Mouse (Mus musculus) lung, embryonic 14.5 days (tissue): ENCODE measurements around the gene Bin2. TPM values are rescaled to one million over a fixed set of nuclear protein-coding genes. Genes with fewer than 3 reads are reported as not detected.

Experiments
- ATAC-seq: fragments of 200-750 bp; cut with Nextera tagmentation; 2 replicates; pipeline ENCODE4 v1.8.0; 2017; ENCODE audit warnings: mild to moderate bottlenecking, moderate TSS enrichment, moderate library complexity; ENCODE audit not compliant: insufficient read depth
- DNase-seq: peaks from one replicate; pipeline ENCODE4 v3.0.0-alpha.2; 2015
- H3K27ac ChIP-seq: fragments of 300-500 bp; sonication (generic); 2 replicates; pipeline ENCODE4 v1.5.1; 2014; ENCODE audit warnings: low read depth, mild to moderate bottlenecking, moderate library complexity
- H3K27me3 ChIP-seq: fragments of 300-500 bp; sonication (generic); 2 replicates; pipeline ENCODE4 v1.6.1; 2014; ENCODE audit warnings: low read length, control low read depth; ENCODE audit not compliant: insufficient read depth
- H3K36me3 ChIP-seq: fragments of 300-500 bp; sonication (generic); 2 replicates; pipeline ENCODE4 v1.6.1; 2014; ENCODE audit warnings: control low read depth; ENCODE audit not compliant: insufficient read depth
- H3K4me1 ChIP-seq: fragments of 300-500 bp; sonication (generic); 2 replicates; pipeline ENCODE4 v1.6.1; 2014; ENCODE audit warnings: antibody characterized with exemption, control low read depth; ENCODE audit not compliant: insufficient read depth
- H3K4me2 ChIP-seq: fragments of 300-500 bp; sonication (generic); 2 replicates; pipeline ENCODE4 v1.6.1; 2014; ENCODE audit warnings: mild to moderate bottlenecking
- H3K4me3 ChIP-seq: fragments of 300-500 bp; sonication (generic); 2 replicates; pipeline ENCODE4 v1.5.1; 2014; ENCODE audit warnings: low read depth, low read length
- H3K9ac ChIP-seq: fragments of 300-500 bp; sonication (generic); 2 replicates; pipeline ENCODE4 v1.6.1; 2014
- H3K9me3 ChIP-seq: fragments of 300-500 bp; sonication (generic); 2 replicates; pipeline ENCODE4 v1.6.1; 2016; ENCODE audit warnings: low read depth, low read length, control low read depth
- CTCF ChIP-seq: IDR thresholded peaks from 2 replicates; pipeline ENCODE4 v1.5.1; 2016; ENCODE audit warnings: antibody characterized with exemption, low read depth
- WGBS: fragments of 180-500 bp; shearing (Covaris S2); extraction: QIAGEN DNeasy Blood & Tissue Kit; methylation state at CpG from one replicate; pipeline ENCODE4 v1.1.7; 2014; 5-methylcytosine and 5-hydroxymethylcytosine counted together
- polyA plus RNA-seq: library from polyadenylated mRNA; unstranded; fragments of >200 nt; fragmentation: Nextera tagmentation; extraction: Ambion mirVana; gene quantifications from 2 replicates; pipeline ENCODE4 v1.2.1, GENCODE M21; 2014

Bin2 gene
- polyA plus RNA-seq, 1 experiment from 2014 or later = 4.8 TPM

DNA sequence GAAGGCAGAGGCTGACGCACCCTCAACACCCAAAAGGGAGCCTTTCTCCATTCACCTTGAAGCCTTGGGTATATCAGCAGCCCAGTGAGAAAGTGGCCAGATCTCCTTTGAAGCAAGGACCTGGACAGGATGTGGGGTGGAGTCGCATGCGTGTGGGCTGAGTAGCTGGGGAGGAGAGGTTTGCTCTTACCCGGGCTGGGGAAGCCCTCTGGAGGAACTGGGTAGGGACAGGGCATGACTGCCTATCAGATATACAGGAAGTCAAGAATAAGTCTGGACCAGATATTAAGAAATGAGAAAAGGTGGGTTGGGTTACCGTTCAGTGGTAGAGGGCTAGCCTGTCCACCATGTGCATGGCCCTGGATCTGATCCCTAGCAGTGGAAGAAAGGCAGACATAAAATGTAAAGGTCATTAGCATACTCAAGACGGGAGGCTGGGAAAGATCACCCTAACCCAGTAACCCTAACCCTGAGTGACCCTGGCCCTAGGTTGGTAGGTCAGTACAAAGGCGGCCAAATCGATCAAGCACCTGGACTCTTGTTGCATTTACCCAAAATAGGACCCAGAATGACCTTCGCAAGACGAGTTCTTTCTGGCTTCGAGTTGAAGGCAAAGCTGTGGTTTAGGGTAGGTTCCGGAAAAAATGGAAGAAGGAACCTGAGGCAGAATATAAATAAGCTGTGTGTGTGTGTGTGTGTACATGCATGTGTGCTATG lies 37.7 kb downstream of the Bin2 start:
- H3K9me3 ChIP-seq = no peaks in the 10 kb centered on the region
- no peak overlapping the region for H3K9ac ChIP-seq
- TF ChIP-seq CTCF = no peak
- no peak overlapping the region for H3K4me2 ChIP-seq
- 75% methylated on average over 12 of the region's 12 CpGs for WGBS
- no peak overlapping the region for H3K27ac ChIP-seq
- no peak for ATAC-seq
- H3K4me3 ChIP-seq = no peak overlapping the region
- no peak for DNase-seq
- H3K4me1 ChIP-seq = no peaks in the 10 kb centered on the region
- H3K36me3 ChIP-seq = no peaks in the 10 kb centered on the region
- H3K27me3 ChIP-seq = peaks cover 25% of the 10 kb centered on the region

DNA sequence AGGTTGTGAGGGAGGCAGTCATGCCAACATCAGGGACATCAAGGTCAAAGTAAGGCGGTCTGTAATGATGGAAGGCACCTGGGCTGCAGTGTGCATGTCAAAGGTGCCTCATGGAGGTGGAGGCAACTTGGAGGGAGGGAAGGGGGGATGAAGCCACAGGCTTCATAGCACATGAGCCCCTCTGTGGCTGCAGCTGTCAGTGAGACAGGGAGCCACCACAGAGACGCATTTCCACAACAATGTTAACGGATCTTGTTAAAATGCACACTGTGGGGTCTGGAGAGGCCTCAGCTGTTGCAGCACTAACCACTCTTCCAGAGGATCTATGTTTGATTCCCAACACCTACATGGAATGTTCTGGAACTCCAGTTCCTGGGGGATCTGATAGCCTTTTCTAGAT lies 39.2 kb downstream of the Bin2 start:
- no peak for TF ChIP-seq CTCF
- H3K9me3 ChIP-seq = no peaks in the 10 kb centered on the region
- WGBS = 65% methylated on average over 3 of the region's 3 CpGs
- H3K9ac ChIP-seq = no peak overlapping the region
- ATAC-seq (no peak), DNase-seq (no peak)
- H3K27ac ChIP-seq = no peak overlapping the region
- H3K27me3 ChIP-seq = peaks cover 10% of the 10 kb centered on the region
- no peak overlapping the region for H3K4me3 ChIP-seq
- no peak overlapping the region for H3K4me2 ChIP-seq
- H3K4me1 ChIP-seq = no peaks in the 10 kb centered on the region
- H3K36me3 ChIP-seq = no peaks in the 10 kb centered on the region

DNA sequence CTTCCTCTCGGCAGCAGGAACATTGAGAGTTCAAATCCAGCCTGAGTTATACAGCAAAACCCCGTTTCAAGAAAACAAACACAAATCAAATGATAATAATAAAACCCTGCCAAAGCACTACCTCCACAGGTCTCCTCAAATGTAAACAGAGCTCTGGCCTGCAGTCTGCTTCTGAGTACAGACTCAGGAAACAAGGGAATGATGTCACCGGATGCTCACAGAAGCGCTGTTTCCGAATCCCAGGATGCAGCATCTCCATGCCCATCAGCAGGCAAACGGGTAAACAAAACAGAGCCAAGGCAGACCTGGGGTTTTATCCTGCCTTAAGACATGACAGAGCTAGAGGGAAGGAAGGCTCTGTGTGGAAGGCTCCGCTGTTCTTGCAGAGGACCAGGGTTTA lies 40.6 kb downstream of the Bin2 start:
- WGBS = 43% methylated on average over 7 of the region's 7 CpGs
- H3K4me1 ChIP-seq = no peaks in the 10 kb centered on the region
- no peak overlapping the region for H3K27ac ChIP-seq
- no peaks in the 10 kb centered on the region for H3K9me3 ChIP-seq
- peak; percentile 68 for DNase-seq
- no peaks in the 10 kb centered on the region for H3K27me3 ChIP-seq
- no peak overlapping the region for H3K4me2 ChIP-seq
- ATAC-seq = no peak
- no peak overlapping the region for H3K9ac ChIP-seq
- no peak for TF ChIP-seq CTCF
- H3K36me3 ChIP-seq = no peaks in the 10 kb centered on the region
- no peak overlapping the region for H3K4me3 ChIP-seq

DNA sequence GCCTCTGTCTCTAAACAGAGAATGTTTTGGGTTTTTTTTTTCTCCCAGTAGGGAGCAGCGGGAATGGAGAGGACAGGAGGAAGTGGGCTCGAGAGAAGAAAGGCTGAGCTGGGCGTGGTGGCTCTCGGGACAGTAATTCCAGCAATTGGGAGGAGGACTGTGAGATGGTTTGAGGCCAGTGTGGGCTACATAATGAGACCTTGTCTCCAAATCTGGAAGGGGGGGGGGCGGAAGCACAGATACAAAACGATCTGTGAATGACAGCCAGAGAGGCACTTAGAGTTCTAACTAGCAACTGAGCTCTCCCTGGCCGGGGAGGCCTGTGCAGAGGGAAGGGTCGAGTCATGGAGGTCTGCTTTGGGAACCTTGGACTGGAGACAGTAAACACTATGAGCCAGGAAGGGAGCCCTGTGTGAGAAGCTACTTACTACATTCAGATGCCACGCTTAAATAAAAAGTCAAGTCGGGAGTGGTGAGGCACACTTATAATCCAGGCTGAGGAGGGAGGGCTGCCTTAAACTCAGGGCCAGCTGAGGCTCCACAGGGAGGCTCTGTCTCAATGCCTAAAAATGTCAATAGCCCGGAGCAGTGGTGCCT lies 41.5 kb downstream of the Bin2 start:
- Histone ChIP-seq H3K27ac (peak overlapping the region; percentile 21; the same call in 1 of the 2 replicates), H3K4me1 (no peaks in the 10 kb centered on the region), H3K4me2 (peak overlapping the region; percentile 8; the same call in 1 of the 2 replicates), H3K9me3 (no peaks in the 10 kb centered on the region), H3K4me3 (no peak overlapping the region), H3K36me3 (no peaks in the 10 kb centered on the region), H3K27me3 (no peaks in the 10 kb centered on the region), H3K9ac (no peak overlapping the region)
- peak; percentile 27 for DNase-seq
- WGBS = 8% methylated on average over 11 of the region's 11 CpGs
- no peak for ATAC-seq
- no peak for TF ChIP-seq CTCF

DNA sequence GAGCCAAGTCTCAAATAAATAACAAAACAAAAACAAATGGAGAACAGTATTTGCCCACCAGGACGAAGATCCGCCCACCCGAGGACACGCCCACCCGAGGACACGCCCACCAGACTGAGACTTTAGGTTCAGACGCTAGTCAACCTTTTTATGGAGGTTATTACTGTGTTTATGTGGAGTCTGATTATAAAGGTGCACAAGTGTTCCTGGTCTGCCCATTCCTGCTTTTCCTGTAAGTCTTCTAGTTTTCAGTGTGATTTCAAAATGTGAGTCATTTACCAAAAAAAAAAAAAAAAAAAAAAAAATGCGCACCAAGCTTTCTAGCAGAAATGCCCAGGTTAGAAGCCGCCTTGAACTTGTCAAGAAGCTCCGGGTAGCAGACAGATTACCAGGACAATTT lies 42.1 kb downstream of the Bin2 start:
- Histone ChIP-seq H3K36me3 (no peaks in the 10 kb centered on the region), H3K4me1 (no peaks in the 10 kb centered on the region), H3K27ac (no peak overlapping the region), H3K4me2 (no peak overlapping the region), H3K27me3 (no peaks in the 10 kb centered on the region), H3K9me3 (no peaks in the 10 kb centered on the region), H3K9ac (no peak overlapping the region), H3K4me3 (no peak overlapping the region)
- DNase-seq (no peak), ATAC-seq (no peak)
- 23% methylated on average over 10 of the region's 10 CpGs for WGBS
- TF ChIP-seq CTCF = no peak

DNA sequence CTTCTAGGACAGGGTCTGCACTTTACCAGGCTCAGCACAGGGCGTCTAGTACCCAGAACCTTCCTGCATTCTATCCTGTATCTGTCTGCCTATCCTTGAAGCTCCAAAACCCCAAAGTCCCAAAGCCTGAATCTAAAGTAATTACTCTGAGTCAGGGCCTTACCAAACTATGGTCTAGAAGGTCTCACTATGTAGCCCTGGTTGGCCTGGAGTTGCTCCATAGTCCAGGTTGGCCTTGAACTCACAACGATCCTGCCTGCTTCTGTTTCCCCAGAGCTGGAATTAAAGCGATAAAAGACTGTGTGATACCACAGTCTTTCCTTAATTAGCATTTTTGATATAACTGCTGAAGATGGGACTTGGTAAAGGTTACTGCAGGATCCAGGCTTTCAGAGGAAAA lies 44.9 kb downstream of the Bin2 start:
- WGBS = 90% methylated on average over 3 of the region's 3 CpGs
- Histone ChIP-seq H3K4me1 (no peaks in the 10 kb centered on the region), H3K4me3 (no peak overlapping the region), H3K9me3 (no peaks in the 10 kb centered on the region), H3K36me3 (peaks cover 14% of the 10 kb centered on the region), H3K9ac (no peak overlapping the region), H3K27ac (no peak overlapping the region), H3K27me3 (no peaks in the 10 kb centered on the region), H3K4me2 (no peak overlapping the region)
- ATAC-seq (no peak), DNase-seq (no peak)
- no peak for TF ChIP-seq CTCF

DNA sequence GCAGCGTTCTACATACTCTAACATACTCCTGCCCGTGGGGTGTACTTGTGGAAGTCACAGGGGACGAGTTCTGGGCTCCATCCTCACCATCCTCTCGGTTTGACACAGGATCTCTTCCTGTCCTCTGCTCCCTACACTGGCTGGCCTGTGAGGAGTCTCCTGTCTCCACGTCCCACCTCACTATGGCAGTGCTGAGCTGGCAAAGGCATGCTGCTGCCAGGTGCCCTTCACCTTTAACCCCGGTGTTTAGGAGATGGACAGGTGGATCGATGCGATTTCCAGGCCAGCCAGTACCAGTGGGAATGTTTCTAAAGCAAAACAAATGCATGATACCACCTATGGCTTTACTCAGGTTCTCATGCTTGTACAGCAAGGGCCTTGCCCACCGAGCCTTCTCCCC lies 45.6 kb downstream of the Bin2 start:
- no peaks in the 10 kb centered on the region for H3K27me3 ChIP-seq
- H3K36me3 ChIP-seq = peaks cover 21% of the 10 kb centered on the region
- no peak for TF ChIP-seq CTCF
- H3K9me3 ChIP-seq = no peaks in the 10 kb centered on the region
- H3K27ac ChIP-seq = no peak overlapping the region
- no peak overlapping the region for H3K4me3 ChIP-seq
- WGBS = 82% methylated on average over 9 of the region's 9 CpGs
- H3K4me2 ChIP-seq = no peak overlapping the region
- no peak overlapping the region for H3K9ac ChIP-seq
- DNase-seq (no peak), ATAC-seq (no peak)
- no peaks in the 10 kb centered on the region for H3K4me1 ChIP-seq
